Mouse (Mus musculus) gonadal fat pad, adult 2 months (tissue): ENCODE data around the gene Ephb2. TPM values are rescaled to one million over a fixed set of nuclear protein-coding genes. Genes with fewer than 3 reads are reported as not detected.

Source experiments
- DNase-seq: peaks from one replicate; pipeline ENCODE4 v3.0.0-alpha.2; 2012; ENCODE audit warnings: low read depth
- polyA plus RNA-seq: library from polyadenylated mRNA; depleted of rRNA; stranded (reverse); fragments of >200 nt; gene quantifications from 2 replicates; pipeline ENCODE4 v1.2.3, GENCODE M21; 2012

The Ephb2 gene
- polyA plus RNA-seq, 1 experiment: 20.6 TPM

DNA sequence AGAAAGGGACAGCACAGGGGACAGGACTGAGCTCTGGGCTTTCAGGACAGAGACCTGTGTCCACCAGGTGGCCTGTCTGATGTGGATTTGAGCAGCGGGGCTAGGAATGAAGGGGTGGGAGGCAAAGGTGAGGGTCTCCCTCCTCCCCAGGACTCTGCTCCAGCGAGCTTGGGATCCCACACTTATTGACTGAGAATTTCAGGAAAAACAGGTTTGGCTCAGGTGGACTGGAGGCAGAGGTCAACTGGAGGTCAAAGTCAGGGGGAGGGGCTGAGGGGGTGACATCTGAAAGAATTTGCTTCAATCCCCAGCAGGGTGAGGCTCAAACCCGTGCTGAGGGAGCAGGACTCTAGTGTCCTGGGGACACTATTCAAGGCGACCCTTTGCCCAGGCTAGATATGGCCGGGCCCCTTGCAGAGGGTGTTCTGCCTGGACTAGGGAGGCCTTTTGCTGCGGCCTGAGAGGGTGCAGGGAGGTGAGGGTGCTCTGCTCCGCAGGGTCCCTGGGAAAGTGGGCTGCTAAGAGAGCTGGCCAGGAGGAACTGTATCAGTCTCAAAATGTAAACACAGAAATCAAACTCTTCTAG lies 103.2 kb downstream of the Ephb2 start:
- DNase-seq: no peak

DNA sequence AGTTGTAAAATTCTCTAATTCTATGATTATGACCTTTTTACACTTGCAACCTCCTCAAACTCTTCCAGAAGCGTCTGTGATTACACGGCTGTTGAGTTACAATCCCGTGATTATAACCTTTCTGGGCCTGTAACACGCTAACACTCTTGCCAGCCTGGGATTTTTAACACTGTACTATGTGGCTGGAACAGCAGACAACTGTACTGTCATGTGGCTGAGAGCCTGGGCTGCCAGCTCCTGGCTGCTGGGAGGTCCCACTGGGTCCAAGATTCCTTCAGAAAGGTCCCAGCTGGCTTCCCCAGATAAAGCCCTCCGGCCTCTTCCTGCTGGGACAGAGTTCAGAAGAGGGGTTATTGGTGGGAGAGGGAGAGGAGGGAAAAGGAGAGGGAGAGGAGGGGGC lies 104.0 kb downstream of the Ephb2 start:
- DNase-seq: no peak

DNA sequence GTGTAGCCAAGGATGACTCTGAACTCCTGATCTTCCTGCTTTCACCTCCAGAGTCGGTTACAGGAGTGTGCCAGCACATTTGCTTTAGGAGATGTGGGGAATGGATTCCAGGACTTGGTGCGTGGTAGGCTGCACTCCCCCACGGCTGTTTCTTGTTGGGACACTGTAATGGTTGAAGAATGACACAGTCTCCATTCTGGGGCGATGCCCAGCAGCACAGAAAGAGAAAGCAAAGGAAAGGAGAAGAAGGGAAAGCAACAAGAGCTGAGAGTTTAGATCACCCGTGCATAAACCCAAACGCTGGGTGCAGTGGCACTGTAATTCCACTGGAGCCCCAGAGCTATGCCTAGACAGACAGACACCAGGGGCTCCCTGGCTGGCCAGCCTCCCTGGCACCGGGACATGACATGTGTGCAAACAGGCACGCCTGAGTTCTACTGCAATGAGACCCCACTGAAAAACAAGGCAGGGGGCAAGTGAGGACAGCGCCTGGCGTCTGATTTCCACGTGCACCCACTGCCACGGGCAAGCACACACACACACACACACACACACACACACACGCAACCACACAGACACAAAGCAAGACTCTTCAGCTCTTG lies 104.7 kb downstream of the Ephb2 start:
- no peak for DNase-seq

DNA sequence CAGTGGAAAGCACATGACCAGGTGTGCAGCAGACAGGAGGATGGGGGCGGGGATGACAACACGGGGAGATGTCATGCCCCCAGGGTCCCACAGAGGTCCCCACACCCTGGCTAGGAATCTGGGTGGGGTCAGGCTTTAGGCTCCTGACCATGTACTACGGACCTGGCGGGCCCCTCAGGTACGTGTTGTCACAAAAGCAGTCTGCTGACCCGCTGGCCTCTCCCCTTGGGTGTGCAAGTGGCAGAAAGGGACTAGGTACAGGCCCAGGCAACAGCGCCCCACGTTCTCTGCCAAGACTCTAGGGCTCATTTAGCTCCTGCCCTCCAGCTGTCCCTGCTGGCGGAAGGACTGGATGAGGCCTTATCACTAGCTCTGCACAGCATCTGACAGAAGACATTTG lies 105.3 kb downstream of the Ephb2 start:
- DNase-seq: no peak

DNA sequence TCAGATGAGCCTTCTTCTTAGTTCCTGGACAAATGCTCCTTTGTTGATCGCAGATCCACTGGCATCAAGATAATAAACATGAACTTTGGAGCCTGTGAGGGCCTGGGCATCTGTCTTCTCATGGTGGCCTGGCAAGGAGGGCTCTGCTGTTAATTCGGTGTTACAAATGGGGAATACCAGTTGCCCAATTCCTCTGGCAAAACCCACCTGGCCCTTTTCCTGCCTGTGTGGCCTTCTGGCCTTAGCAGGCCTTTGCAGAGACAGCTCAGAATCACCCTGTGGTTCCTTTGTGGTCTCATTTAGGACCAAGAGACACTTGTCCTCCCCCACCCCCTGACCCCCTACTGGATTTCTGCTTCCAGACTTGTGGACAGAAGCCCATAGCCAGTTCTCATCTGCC lies 106.2 kb downstream of the Ephb2 start:
- no peak for DNase-seq

DNA sequence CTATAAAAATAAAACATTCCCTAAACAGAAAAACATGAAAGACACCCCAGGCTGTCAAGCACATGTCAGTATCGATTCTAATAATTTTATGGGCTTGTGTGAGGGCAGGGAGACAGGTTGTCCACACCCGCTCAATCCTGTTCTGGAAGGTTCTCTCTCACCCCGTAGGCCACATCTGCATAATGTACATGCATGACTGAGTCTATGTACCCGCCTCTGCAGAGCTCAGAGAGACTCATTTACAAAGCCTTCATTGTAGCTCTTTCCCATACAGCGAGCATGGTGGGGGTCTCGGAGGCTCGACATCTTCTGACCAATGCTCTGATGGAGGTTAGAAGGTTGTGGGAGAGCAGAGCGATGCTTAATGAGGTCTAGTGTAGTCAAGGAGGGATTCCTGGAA lies 108.8 kb downstream of the Ephb2 start:
- no peak for DNase-seq

DNA sequence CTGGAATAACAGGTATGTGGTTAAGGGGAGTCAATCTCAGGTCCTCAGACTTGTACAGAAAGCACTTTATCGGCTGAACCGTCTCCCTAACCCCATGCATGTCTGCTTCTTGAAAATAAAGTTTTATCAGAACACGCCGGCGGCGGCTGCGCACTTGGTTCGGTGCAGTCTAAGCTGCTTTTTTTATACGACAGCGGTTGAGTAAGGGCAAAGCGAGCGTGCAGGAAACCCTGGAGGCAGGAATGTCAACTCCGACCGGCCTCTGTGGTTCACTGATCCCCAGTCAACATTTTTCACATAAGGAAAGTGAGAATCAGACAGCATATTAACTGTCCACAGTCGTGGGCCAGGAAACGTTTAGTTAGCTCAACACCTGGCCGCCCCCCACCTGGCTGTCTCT lies 111.1 kb downstream of the Ephb2 start:
- no peak for DNase-seq

DNA sequence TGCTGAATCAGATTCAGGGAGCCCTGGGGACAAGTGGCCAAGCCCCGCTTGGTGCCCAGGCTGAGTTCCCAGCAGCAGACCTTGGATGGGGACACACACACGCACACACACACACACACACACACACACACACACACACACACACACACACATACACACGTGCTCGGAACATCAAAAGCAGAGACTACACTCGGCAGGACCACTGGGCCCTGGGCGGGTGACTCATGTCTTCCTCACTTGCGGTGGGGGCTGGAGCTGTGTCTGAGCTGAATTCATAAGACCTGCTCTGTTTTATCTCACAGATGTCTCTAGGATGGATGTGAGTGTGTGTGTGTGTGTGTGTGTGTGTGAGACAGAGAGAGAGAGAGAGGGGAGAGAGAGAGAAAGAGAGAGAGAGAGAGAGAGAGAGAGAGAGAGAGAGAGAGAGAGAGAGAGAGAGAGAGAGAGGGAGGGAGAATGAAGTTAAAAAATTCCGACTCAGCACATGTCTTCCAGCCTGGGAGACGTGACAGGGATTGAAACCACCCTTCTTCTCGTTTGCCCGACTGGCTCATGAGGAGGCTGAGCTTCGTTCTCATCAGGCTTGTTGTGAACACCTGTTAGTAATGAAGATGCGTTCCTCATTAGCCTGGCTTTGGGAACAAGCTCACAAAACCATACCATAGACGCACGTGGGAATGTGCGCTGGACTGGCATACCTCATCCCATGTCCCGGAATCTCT lies 113.3 kb downstream of the Ephb2 start:
- no peak for DNase-seq

DNA sequence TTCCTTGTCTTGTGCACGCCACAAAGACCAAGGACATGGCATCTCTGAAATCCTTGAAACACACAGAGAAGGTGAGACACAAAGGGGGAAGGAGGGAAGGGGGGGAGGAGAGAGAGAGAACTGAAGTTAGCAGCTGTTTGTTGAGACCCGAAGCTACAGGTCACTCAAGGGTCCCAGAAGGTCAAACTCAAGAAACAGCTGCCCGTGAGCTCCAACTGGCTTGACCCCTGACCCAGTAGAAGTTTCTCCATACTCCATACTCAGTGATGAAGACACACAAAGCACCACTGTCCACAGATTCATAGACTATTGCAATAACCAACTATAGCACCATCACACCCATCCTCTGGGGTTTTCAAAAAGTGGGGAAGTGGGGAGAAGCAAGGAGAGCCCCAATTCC lies 113.9 kb downstream of the Ephb2 start:
- DNase-seq: no peak

DNA sequence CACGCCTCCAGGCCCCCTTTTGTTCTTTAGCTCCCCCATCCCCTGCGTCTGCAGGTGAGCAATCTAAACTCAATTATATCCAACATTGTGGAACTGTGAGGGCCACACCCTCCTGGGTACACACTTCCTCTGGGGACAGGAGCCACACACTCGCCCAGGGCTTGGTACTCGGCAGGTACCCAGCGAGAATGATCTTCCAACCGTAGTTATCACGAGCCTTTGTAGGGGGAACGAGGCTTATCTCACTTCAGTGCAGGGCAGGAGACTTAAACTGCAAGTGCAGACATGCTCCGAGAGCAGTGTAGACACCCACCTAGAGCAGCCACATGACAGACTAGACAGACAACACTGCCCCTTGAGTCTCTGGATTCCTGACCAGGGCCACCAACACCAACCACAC lies 115.8 kb downstream of the Ephb2 start:
- DNase-seq: no peak

DNA sequence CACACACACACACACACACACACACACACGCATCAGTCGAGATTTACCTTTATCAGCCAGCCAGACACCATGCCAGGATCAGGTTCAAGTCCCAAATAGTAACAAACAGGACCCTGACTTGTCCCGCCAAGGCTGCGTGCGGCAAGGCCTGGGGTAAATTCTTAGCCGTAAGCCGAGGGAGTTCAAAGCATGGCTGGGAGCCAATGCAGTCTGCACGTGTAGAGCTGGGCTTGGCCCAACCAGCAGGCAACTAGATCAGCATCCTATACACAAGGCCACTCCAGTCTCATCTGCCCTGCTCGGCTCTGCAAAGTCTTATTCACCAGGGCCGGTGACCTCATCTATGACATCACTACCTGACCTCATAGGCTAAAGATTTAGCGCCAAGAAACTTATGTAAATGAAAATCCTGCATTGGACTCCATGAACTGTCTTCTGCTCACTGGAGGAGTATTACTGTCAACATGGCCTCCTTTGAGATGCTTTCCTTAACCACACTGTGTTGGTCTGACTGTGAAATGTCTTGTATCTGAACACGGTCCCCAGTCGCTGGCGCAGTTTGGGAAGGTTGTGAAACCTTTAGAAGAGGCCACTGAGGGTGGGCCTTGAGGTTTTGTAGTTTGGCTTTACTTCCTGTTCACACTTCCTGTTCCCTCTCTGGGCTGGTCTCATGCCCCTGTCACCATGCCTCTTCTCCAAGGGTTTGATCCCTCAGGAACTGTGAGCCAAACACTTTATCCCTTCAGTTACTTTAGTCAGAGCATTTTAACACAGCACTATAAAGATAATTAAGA lies 117.4 kb downstream of the Ephb2 start:
- no peak for DNase-seq

DNA sequence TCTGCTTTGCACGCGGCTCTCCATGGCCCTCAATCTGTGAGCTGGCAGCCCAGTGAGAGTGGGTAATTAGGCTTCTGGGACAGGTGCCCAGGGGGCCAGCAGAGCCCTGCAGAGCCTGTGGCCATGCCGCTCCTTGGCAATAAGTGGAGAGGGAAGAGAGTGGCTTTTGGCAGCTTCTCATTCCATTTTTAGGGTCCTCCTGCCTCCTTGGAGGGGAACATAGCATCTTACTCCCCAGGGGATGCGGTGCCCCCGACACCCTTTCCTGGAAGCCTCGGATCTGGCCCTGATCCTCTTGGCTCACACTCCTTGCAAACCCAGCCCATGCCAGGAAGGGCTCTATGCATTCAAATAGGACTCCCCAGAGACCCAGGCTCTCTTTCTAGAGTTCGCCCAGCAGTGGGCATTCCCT lies 119.2 kb downstream of the Ephb2 start:
- no peak for DNase-seq

DNA sequence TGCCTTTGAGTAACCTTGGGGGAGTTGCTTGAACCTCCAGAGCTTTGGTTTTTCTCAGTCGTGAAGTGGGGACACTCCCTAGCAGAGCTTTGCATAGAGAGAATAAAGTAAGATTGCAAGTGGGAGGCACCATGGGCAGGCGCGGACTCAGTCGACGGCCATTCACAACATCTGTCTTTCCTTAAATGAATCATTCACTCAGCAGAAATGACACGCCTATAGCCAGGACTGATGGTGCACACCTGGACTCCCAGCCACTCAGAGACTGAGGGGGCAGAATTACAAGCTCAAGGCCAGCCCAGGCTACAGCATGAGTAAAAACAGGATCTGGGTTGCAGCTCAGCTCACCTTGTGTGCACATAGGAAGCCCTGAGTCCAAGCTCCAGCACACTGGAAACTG lies 121.3 kb downstream of the Ephb2 start:
- DNase-seq: no peak

DNA sequence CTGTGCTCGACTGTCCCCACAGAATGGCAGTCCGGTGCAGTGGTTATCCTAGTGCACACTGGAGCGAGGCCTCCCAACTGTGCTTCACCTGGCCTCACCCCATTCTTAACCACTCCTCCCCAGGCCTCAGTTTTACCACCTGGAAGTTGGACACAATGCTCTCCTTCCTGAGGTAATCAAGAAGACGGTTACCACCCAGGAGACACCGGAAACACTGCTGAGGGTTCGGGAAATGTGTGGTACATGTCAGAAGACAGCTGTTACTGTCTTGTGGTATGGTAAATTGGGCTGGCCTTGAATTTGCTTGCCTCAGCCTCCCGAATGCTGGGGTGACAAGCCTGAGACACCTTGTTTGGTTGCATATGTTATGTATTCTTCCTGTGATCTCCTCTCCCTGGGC lies 121.9 kb downstream of the Ephb2 start:
- DNase-seq: no peak

DNA sequence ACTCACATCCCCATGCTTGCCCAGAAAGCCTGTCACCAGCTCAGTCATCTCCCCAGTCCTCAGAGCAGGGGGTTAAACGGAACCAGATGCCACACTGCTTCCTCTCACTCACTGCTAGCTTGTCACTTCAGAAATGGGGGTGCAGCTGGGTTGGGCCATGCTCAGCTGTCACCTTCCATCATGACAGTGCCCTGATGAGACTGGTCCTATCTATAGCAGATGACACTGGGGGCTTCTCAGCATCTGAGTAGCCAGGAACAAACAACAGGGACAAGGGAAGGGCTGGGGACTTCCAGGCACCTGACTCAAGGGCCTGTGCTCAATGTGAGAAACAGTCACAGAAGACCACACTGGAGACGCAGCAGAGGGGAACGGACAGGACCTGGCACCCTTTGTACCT lies 122.4 kb downstream of the Ephb2 start:
- DNase-seq: no peak

DNA sequence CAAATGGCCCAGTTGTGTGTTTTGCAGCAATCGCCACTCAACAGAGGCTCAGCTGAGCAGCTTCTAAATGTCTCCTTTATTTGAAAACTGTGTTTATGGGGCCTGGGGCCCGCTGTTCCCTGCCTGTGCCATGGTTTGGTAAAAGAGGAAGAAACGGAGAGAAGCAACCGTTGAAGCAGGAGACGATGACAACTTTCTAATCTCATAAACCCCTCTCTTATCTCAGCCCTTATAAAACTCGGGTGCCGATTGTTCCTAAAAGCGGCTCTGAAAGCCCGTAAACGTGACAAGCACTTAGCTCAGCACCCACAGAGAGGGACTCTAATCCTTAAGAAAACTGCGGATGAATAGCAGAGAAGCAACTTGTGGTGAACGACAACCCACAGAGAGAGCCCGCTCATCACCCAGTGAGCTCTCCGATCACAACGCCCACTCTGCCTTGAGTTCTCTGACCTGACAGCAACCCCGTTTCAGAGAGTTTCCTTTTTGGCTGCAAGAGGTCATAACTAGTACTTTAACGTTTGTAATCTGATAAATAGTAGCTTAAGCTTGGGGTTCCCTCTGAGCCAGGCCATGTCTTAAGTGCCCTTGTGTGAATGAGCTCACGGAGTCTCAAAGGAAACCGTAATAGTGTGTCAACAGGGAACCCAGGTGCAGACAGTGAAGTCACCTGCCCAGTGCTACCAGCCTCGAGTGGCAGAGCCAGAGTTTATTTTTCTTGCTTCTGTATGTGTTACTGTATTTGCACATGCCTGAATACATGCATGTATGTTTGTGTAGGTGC lies 123.6 kb downstream of the Ephb2 start:
- no peak for DNase-seq

DNA sequence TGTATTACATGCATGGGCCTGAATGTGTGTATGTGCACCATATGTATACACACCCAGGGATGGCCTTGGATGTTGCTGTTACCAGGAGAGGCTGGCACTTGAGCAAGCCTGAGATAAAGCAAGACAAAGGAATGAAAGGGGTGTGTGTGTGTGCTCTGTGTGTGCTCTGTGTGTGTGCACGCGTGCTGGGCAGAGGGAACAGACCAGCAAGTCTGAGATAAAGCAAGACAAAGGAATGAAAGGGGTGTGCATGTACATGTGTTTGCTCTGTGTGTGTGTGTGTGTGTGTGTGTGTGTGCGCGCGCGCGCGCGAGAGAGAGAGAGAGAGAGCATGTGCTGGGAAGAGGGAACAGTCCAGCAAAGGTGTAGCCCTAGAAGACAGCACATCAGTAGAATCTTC lies 125.4 kb downstream of the Ephb2 start:
- DNase-seq: no peak

DNA sequence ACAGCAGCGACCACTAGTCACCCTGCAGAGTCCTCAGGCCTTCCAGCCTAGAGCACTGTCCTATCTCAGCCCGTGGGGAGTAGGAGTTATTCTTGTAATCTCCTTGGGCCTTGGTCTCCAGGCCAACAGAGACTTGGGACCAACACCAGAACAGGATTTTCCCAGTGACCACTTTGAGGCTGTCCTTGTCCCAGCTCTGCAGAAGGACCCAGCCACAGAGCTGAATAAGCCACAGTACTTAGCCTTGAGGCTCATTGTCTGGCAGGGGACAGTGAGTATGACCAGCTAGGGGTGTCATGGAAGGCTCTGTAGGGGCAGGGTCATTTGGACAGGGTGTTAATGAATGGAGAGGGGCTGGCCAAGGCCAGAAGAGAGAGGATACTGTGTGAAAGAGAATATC lies 126.8 kb downstream of the Ephb2 start:
- DNase-seq: no peak

DNA sequence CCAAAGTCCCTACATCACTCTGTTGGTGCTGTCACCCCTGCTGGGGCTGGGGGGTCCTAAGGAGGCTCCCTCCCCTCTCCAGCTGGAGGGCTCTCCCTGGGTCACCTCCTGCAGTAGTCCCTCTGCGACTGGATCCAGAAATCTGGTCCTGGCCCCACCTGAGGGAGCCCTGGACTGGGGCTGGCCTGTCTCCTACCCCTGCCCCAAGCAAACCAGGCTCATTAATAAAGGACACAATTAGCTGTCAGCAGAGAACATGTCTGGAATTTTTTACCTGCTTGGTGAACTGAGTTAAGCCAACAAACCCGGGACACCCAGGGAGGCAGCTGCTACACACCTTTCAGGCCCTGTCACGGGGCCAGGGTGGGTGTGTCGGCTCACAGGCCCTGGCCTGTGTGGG lies 129.1 kb downstream of the Ephb2 start:
- DNase-seq: no peak

DNA sequence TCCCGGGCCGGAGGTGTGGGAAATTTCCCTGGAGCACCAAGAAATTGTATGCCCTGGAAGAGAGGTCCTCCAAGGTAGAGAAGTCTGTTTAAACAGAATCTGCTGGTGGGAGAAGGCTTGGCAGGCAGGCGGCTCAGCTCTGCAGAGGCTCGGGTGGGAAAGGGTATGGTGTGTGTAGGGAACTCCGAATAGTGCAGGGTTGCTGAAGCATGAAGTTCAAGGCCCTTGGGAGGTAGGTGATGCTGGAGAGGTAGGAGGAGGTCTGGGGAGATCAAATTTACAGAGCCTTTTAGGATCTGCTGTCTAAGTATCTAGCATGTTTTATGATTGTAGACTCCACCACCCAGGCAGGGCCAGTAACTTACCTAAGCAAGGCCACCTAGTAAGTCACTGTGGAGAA lies 130.7 kb downstream of the Ephb2 start:
- no peak for DNase-seq

DNA sequence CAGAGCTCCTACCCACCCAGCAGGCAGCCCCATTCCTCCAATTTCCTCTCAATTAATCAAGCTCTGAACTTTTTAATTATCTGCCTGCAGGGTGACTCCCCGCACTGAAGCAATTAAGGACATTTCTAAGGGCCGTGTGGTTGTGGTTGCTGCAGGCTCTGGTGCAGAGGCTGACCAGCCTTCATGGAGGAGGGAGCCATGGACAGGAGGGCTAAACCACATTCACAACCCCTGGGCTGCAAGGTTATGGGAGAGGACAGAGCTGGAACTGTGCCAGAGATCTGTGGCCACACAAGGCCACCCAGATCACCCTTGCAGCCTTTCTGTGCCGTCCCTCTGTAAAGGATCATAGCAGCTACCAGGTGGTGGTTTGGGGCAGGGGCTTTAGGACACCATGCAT lies 131.2 kb downstream of the Ephb2 start:
- DNase-seq: no peak

DNA sequence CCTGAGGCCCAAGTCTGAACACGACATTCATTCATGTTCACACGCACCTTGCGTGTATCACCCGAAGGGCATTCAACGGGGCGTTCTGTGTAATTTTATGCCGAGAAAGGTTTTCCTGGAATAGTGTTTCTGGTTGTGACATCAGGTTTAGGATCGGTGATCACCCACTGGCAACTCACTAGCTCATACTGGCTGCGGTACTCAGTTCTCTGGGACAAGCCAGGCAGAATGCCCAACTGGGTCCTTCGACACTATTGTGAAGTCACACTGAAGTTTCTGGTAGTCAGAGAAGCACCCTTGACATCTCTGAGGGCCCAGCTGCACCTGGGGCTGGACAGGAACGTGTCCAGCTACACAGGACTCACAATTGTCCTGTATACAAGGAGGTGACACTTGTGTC lies 132.4 kb downstream of the Ephb2 start:
- no peak for DNase-seq
